Mouse (Mus musculus) cerebellum, adult 9-10 months (tissue): Measurements from ENCODE around the gene Serhl.
A peak's percentile ranks its signal among the peaks of the same experiment; 100 is the strongest.
"Not testable (repeated sequence)": the region's sequence is repeated elsewhere in the genome, so short reads cannot be mapped to it uniquely, and the experiment has no call there.

Experiments used
- DNase-seq: peaks from one replicate; pipeline ENCODE4 v3.0.0; 2022

Serhl gene

GRCm38 (mm10) chr15:83089429-83089605, at the start of gene Serhl:
Serhl (plus strand) TSS chr15:83089506.
- DNase-seq, result no peak

- DNase-seq, result no peak
Observed at GRCm38 (mm10) chr15:83040156-83040555, 49.1 kb upstream of the Serhl start.

- DNase-seq, result no peak
Observed at GRCm38 (mm10) chr15:83042655-83043361, 46.5 kb upstream of the Serhl start.

DNA sequence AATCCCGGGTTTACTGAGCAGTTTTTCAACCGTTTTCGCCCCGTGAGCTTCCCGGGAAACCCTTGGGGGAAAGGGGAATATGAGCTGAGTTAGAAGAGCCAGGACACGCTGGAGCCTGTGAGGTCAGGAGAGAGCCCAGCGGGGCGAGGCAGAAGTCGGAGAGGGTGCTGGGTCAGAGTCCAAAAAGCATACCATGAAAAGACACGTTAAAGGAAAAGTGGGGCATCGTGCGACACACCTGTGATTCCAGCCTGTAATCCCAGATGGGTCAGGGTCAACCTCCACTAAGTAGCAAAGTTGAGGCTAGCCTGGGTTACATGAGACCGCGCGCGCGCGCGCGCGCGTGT, 46.0 kb upstream of the Serhl start:
- no peak for DNase-seq

- not testable (repeated sequence) for DNase-seq
Observed at GRCm38 (mm10) chr15:83045565-83045964, 43.7 kb upstream of the Serhl start.

GRCm38 (mm10) chr15:83046308-83046707, 43.0 kb upstream of the Serhl start:
- DNase-seq, result no peak

DNA sequence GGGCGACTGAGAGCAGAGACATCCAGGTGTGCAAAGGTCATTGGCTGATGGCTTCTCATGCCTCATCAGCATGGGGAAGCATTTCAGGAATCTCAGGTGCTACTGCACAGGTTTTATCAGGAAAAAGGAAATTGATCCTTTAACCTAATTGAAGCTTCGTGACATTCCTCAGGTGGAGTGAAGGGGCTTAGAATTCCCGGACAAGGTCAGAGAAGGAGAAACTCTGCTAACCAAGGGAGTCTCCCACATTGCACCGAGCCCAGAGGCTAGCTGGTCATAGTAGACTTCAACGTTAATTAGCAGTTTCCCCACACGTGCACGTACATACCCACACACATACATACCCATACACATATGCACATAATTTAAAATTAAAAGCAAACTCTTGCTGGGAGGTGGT, 42.6 kb upstream of the Serhl start:
- DNase-seq, result no peak

DNA sequence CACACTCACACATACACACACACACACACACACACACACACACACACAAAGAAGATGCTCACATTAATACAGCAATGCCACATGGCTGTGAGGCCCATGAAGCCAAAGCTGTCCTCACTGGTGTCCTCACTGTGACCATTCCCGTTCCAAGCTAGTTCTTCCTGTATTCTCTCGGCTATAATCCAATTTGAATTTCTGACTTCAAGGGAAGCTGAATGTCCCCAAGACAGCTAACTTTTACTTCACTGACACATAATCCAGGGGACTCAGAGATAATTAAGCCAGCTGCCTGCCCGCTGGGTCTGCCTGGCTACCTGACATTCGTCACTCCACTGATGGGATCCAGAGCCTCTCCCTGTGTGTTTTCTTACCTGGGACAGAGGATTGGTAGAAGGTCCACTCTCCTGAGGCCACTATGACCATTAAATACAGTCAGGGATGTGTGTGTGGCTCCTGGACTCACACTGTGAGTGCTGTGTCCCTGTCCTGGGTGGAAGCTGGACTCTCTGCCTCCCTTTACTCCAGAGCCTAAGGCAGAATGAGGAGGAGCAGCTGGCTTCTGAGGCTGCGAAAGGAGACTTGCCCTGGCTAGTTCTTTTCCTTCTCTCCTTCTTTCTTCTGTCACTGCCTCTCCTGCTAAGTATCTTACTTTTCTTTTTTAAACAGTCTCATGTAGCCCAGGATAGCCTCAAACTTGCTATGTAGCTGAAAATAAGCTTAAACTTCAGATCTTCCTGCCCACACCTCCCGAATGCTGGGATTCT, 36.8 kb upstream of the Serhl start:
- DNase-seq, result no peak

DNA sequence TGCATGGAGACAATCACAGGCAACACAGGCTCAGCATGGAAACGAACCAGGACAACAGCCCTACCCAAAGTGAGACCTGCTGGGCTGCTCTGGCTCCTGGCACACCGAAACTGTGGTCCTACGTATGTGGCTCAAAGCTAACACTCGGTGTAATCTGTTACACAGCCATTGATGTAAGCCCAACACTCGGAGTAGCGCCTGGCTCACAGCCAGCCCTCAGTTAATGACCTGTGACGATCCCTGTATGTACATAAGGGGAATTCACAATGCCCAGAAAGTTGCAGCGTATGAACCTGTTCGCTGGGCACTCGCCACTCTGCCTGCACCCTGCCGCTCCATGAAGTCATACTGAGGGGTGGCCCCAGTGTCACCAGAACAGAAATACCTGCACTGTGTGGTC, 36.0 kb upstream of the Serhl start:
- DNase-seq, result no peak

DNA sequence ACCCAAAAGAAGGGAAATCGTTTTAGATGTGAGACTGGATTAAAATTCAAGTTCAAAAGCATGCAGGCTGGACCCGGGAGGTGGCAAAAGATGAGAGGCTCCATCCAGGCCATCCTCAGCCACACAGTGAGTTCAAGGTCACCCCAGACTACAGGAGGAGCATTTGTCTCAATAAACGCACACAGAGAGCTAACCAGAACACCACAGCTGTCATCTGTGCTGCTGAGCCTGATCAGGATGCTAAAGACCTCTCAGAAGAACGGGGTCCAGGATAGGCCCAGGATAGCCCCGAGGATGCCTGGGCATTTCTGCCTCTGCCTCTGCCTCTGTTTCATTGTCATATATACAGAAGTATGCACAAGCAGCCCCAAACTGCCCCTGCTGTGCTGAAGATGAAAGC, 33.7 kb upstream of the Serhl start:
- no peak for DNase-seq

- no peak for DNase-seq
Observed at GRCm38 (mm10) chr15:83056378-83057083, 32.8 kb upstream of the Serhl start.

- no peak for DNase-seq
Observed at GRCm38 (mm10) chr15:83057533-83057932, 31.8 kb upstream of the Serhl start.

DNA sequence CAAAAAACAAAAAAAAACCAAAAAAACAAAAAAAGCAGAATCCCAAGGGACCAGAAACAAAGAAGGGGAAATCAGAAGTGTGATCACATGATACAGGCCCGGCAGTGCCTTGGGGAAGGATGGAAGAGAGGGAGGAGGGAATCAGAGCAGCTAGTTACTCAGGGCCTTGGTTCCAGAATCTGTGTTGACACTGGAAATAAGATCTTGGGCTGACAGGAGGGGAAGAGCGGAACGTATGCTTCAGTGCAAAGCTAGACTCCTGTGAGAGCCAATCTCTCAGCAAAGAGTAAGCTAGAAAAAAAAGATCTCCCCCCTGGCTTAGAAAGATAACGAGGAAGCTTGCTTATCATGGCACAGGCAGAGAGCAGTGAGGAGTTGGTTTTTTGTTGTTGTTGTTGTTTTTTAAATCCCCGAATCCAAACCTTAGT, 30.1 kb upstream of the Serhl start:
- DNase-seq, result no peak

DNA sequence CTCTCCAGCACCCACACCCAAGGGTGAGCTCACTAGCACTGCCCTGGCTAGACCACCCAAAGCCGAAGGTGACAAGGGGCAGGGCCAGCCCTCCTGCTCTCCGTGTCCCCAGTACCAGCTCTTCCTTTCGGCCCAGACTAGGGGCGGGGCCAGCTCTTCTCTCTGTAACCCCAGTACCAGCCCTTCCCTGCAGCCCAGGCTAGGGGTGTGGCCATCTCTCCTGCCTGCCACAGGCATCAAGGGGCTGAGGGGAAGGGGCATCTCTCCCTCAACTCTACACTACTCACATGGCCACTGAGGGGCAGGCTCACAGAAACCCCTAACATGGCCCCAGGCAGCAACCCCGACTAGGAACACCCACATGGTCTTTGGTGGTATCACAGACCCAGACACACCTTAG, 27.6 kb upstream of the Serhl start:
- no peak for DNase-seq

GRCm38 (mm10) chr15:83062582-83062981, 26.7 kb upstream of the Serhl start:
- not testable (repeated sequence) for DNase-seq

DNA sequence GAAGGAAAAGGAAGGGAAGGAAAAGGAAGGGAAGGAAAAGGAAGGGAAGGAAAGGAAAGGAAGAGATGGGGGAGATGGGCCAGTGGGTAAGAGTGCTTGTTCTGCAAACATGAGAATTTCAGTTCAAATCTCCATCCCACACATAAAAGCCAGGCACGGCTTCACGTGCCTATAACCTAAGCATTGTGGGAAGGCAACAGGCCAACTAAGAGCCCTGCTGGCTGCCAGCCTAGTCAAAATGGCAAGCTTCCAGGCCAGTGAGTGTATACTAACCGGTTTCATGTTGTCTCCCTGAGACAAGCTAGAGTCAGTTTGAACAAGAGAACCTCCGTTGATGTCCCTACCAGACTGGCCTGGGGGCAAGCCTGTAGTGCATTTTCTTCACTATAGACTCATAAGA, 23.8 kb upstream of the Serhl start:
- peak; percentile 24 for DNase-seq

- no peak for DNase-seq
Observed at GRCm38 (mm10) chr15:83068270-83068669, 21.0 kb upstream of the Serhl start.

GRCm38 (mm10) chr15:83070942-83071341, 18.4 kb upstream of the Serhl start:
- no peak for DNase-seq

DNA sequence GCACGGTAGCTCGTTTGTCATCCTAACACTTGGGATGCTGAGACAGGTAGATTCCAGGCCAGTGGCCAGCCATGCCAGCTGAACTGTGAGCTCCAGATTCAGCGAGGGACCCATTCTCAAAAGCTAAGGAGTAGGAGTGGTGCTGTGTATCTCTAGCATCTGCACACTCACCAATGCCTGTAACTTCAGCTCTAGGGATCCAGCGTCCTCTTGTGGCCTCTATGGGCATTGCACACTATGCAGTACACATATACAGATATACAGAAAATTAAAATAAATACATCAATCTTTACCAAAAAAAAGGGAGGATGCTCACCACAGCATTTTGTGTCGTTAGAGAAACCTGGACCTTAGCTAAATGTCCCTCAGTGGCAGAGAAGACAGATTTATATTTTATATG, 17.6 kb upstream of the Serhl start:
- DNase-seq, result no peak

GRCm38 (mm10) chr15:83074179-83074578, 15.1 kb upstream of the Serhl start:
- no peak for DNase-seq

DNA sequence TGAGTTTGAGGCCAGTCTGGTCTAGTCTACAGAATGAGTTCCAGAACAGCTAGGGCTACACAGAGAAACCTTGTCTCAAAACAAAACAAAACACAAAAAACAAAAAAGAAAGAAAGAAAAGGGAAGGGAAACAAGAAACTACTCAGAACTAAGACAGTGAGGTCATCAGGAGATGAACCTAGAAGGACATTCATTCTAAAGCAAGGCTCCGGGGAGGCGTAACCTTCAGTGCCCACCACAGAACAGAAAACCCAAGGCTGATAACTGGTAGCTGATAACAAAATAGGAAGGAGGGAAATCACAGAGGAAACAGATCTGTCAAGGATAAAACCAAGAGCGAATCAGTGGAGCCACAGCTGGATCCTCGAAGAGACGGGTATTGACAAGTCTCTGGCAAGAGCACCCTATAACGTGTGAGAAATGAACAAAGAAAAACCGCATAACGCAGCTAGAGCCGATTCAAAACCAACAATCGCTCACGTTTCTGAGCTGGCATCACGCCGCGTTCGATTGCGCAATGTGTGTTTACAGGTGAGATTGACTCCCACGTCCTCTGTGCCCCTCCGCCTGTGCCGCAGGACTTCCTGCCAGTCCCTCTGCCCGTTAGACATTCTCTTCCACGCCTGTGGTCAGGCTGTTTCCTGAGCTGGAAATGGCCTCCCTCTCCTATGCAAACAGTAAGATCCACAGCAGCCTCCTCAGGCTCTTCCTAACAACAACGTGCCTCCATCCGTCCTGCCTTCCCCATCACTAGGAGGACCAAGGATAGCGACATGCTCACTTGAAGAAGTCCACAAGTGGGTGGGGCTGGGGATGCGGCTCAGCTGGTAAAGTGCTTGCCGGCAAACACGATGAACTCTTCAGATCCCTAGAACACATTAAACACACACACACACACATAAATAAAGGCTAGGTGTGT, 13.4 kb upstream of the Serhl start:
- no peak for DNase-seq

- no peak for DNase-seq
Observed at GRCm38 (mm10) chr15:83083530-83083929, 5.8 kb upstream of the Serhl start.

DNA sequence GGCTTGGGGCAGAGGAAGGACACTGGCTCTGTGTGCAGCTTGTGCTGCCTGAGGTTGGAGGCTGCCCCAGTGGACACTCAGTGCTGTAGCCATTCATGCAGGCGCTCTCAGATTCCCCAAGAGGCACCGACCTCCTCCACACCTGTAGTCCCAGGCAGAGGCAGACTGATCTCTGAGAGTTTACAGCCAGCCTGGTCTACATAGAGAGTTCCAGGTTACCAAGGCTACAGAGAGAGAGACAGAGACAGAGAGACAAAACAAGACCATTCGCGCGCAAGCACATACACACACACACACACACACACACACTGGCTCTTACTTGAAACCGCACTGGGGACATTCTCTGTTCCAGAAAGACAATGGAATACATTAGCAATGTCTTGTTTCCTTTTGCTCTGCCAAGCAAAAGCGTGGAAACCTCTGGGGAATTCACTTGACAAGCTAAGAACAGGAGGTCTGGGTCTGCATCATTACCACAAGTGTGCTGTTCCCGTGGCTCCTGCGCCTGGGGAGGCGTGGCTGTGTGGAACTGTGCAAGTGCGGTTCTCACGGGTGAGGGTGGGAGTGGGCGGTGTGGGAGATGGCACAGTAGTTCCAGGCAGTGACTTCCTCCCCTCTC, 5.2 kb upstream of the Serhl start:
- DNase-seq, result no peak
